Mouse (Mus musculus) megakaryocyte, embryonic 14.5 days (primary cell): ENCODE results near the gene Inpp5b.

ENCODE experiments used
- FLI1 ChIP-seq: IDR thresholded peaks from 2 replicates; pipeline ENCODE4 v1.6.1; 2012; ENCODE audit warnings: low read length, inconsistent platforms, mixed read lengths
- GATA1 ChIP-seq: IDR thresholded peaks from 3 replicates; pipeline ENCODE4 v1.6.1; 2012; ENCODE audit warnings: mixed read lengths, low read length, inconsistent platforms, borderline replicate concordance

GRCm38 (mm10) chr4:124737486-124737885, 4.2 kb upstream of the Inpp5b start:
- TF ChIP-seq GATA1 (no peak), FLI1 (no peak)
